Mouse (Mus musculus) spleen, postnatal 14 days (tissue): Measurements from ENCODE around the gene Hist1h2bb.

Source experiments
- DNase-seq, 2 experiments: peaks; one replicate each; pipeline ENCODE4 v3.0.0; 2021 to 2022; ENCODE audit warnings: low spot score in 2 of 2

The Hist1h2bb gene

GRCm38 (mm10) chr13:23728472-23729191 lies 17.9 kb upstream of the Hist1h2bb start:
- no peak for DNase-seq

- DNase-seq, result no peak
Observed at GRCm38 (mm10) chr13:23729192-23729525, 17.4 kb upstream of the Hist1h2bb start.

GRCm38 (mm10) chr13:23729706-23730105 lies 16.8 kb upstream of the Hist1h2bb start:
- DNase-seq, result no peak

- no peak for DNase-seq
Observed at GRCm38 (mm10) chr13:23730479-23730878, 16.1 kb upstream of the Hist1h2bb start.

- DNase-seq, result no peak
Observed at GRCm38 (mm10) chr13:23732156-23732804, 14.3 kb upstream of the Hist1h2bb start.

- no peak for DNase-seq
Observed at GRCm38 (mm10) chr13:23737091-23737490, 9.4 kb upstream of the Hist1h2bb start.

GRCm38 (mm10) chr13:23738041-23738440 lies 8.5 kb upstream of the Hist1h2bb start:
- no peak for DNase-seq

- peak; percentile 94 to 98 for DNase-seq
Observed at GRCm38 (mm10) chr13:23738677-23739068, 7.9 kb upstream of the Hist1h2bb start, which contains the start of gene Hist1h1c. Hist1h1c (plus strand) TSS chr13:23738808.

- peak; percentile 85 to 90 for DNase-seq
Observed at GRCm38 (mm10) chr13:23739069-23739921, 7.2 kb upstream of the Hist1h2bb start.

- DNase-seq, result no peak
Observed at GRCm38 (mm10) chr13:23739922-23740252, 6.6 kb upstream of the Hist1h2bb start.

- no peak for DNase-seq
Observed at GRCm38 (mm10) chr13:23740256-23740840, 6.2 kb upstream of the Hist1h2bb start.

GRCm38 (mm10) chr13:23740910-23741309 lies 5.6 kb upstream of the Hist1h2bb start:
- DNase-seq, result no peak

- no peak for DNase-seq
Observed at GRCm38 (mm10) chr13:23742007-23742406, 4.5 kb upstream of the Hist1h2bb start.

GRCm38 (mm10) chr13:23743215-23743614 lies 3.3 kb upstream of the Hist1h2bb start:
- no peak for DNase-seq

GRCm38 (mm10) chr13:23743963-23744362 lies 2.6 kb upstream of the Hist1h2bb start:
- DNase-seq, result no peak

GRCm38 (mm10) chr13:23744421-23745380 lies 1.8 kb upstream of the Hist1h2bb start:
- no peak for DNase-seq

GRCm38 (mm10) chr13:23745381-23746161 lies 963 bp upstream of the Hist1h2bb start, which contains the start of gene Hist1h3c:
Hist1h3c (minus strand) TSS chr13:23745602.
- peak; percentile 69 to 83 for DNase-seq

- DNase-seq, result no peak
Observed at GRCm38 (mm10) chr13:23747081-23747891, 752 bp downstream of the Hist1h2bb start.

GRCm38 (mm10) chr13:23747892-23748288 lies 1.4 kb downstream of the Hist1h2bb start:
- DNase-seq, result no peak
